Mouse (Mus musculus) neural tube, embryonic 15.5 days (tissue): Measurements from ENCODE around the gene Vmn1r192. TPM values are rescaled to one million over a fixed set of nuclear protein-coding genes. Genes with fewer than 3 reads are reported as not detected.
"Not testable (repeated sequence)": the region's sequence is repeated elsewhere in the genome, so short reads cannot be mapped to it uniquely, and the experiment has no call there.

ENCODE experiments used
- ATAC-seq: fragments of 200-750 bp; cut with Nextera tagmentation; 2 replicates; pipeline ENCODE4 v1.8.0; 2017; ENCODE audit warnings: mild to moderate bottlenecking, moderate TSS enrichment, moderate library complexity; ENCODE audit not compliant: low FRiP score
- H3K27ac ChIP-seq: fragments of 300-500 bp; sonication (generic); replicated peaks from 2 replicates; pipeline ENCODE4 v1.5.1; 2015; ENCODE audit warnings: mild to moderate bottlenecking, inconsistent platforms
- H3K27me3 ChIP-seq: fragments of 300-500 bp; sonication (generic); replicated peaks from 2 replicates; pipeline ENCODE4 v1.6.1; 2015; ENCODE audit warnings: inconsistent platforms
- H3K36me3 ChIP-seq: fragments of 300-500 bp; sonication (generic); 2 replicates; pipeline ENCODE4 v1.6.1; 2015; ENCODE audit warnings: inconsistent platforms
- H3K4me1 ChIP-seq: fragments of 300-500 bp; sonication (generic); 2 replicates; pipeline ENCODE4 v1.6.1; 2015; ENCODE audit warnings: inconsistent platforms
- H3K4me2 ChIP-seq: fragments of 300-500 bp; sonication (generic); 2 replicates; pipeline ENCODE4 v1.6.1; 2015; ENCODE audit warnings: inconsistent platforms, mild to moderate bottlenecking, moderate library complexity
- H3K4me3 ChIP-seq: fragments of 300-500 bp; sonication (generic); replicated peaks from 2 replicates; pipeline ENCODE4 v1.5.1; 2015; ENCODE audit warnings: mild to moderate bottlenecking, inconsistent platforms
- H3K9ac ChIP-seq: fragments of 300-500 bp; sonication (generic); replicated peaks from 2 replicates; pipeline ENCODE4 v1.6.1; 2015; ENCODE audit warnings: mild to moderate bottlenecking, inconsistent platforms
- H3K9me3 ChIP-seq: fragments of 300-500 bp; sonication (generic); replicated peaks from 2 replicates; pipeline ENCODE4 v1.6.1; 2016; ENCODE audit warnings: inconsistent platforms
- WGBS: fragments of 180-500 bp; shearing (Covaris S2); methylation state at CpG from one replicate; pipeline ENCODE4 v1.1.7; 2015; ENCODE audit warnings: mixed read lengths; 5-methylcytosine and 5-hydroxymethylcytosine counted together
- microRNA-seq: library from miRNA; unstranded; fragments of <30 nt; microRNA quantifications from one replicate; pipeline ENCODE4, GENCODE M21; 2017
- polyA plus RNA-seq: library from polyadenylated mRNA; unstranded; fragments of >200 nt; fragmentation: Nextera tagmentation; extraction: Ambion mirVana; gene quantifications from 2 replicates; pipeline ENCODE4 v1.2.1, GENCODE M21; 2015

The Vmn1r192 gene
- polyA plus RNA-seq, result not detected in 2 replicates

DNA sequence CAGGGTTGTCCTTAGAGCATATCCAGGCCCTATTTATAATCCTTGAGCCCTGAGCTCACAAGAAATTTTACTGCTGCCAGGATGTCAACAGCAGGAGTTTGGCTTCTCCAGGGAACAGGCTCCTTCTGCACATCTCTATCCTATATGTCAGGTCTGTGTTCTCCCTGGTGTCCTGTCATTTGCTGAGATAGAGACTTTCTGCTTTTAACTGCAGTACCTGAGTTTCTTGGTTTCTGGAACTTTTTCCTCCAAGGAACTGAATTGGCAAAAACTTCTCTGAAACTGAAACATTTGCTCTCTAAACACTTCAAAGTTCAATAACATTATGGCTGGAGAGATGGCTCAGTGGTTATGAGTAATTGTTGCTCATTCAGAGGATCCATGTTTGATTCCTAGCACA is at the start of gene Vmn1r192:
Gene Vmn1r192 (minus strand): TSS at position 101 of the 400 bp plus-strand sequence.
- Histone ChIP-seq H3K4me3 (no peak within 1 kb of the TSS), H3K4me1 (no peaks in the 10 kb centered on the region), H3K36me3 (no peaks in the 10 kb centered on the region), H3K9me3 (no peaks in the 10 kb centered on the region), H3K27me3 (no peaks in the 10 kb centered on the region), H3K4me2 (no peak within 1 kb of the TSS), H3K9ac (no peak within 1 kb of the TSS), H3K27ac (no peak within 1 kb of the TSS)
- no peak for ATAC-seq

DNA sequence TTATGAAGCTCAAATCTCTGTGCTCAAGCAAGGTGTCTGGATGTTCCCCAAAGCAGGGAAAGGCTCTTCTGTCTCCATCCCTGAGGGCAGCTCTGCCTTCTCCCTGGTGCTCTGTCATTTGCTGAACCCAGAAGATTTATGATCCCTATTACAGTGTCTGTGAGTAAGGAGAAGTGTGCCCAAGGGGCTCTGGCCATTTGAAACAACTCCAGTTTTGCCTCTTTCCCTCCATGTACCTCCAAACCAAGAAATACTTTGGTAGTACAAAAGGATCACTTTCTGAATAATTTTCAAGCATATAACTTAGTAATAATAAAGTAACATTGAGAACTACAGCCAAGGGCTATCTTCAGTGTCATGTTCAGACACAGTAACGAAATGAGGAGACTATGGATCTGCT is 32.1 kb upstream of the Vmn1r192 start, which contains the start of gene Vmn1r193:
Gene Vmn1r193 (minus strand): TSS at position 101 of the 400 bp plus-strand sequence.
- H3K27ac ChIP-seq, H3K9ac ChIP-seq, H3K4me3 ChIP-seq, H3K4me1 ChIP-seq, H3K27me3 ChIP-seq, ATAC-seq, H3K4me2 ChIP-seq, H3K9me3 ChIP-seq, H3K36me3 ChIP-seq: not testable (repeated sequence)
- 87% methylated on average over 1 of the region's 1 CpGs for WGBS

DNA sequence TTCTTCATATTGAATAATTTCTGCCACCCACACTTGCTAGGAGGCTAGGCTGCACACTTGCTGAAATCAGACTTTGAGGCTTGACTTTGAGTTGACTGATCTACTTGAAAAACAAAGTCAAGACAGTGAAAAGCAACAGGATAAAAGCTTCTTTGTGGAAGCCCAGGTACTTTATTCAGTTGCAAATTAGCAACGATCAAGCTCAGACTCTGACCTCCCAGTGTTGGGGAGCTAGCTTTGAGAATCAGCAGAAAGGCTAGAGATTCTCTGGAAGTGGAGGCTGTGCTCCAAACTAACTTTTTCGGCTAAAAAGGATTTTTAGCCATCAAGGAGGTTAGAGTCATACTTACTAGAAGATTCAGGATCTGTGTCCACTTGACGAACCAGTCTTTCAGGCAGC is 1.8 kb upstream of the Vmn1r192 start:
- H3K9me3 ChIP-seq, ATAC-seq, H3K9ac ChIP-seq, H3K27ac ChIP-seq, H3K27me3 ChIP-seq, H3K4me2 ChIP-seq, H3K36me3 ChIP-seq, H3K4me1 ChIP-seq, H3K4me3 ChIP-seq: not testable (repeated sequence)
- WGBS, result 64% methylated on average over 3 of the region's 3 CpGs

DNA sequence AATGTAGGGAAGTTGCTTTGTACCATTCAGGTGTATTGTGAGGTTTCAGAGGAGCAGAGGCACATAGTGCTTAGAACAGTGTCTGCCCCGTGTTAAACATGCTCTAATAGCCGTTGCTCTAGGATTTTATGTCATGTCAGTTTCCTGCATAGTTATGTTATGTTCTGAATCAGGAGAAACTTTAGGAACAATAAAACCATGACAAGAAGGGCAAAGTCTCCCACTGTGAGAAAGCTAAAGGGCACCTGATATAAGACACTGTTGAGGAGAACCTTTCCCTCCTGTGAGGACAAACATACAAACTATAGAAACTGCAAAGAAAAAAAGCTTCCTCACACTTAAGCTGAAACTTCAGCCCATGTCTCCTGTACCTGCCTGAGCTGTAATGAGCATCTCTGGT is 556 bp downstream of the Vmn1r192 start:
- no peaks in the 10 kb centered on the region for H3K36me3 ChIP-seq
- 82% methylated on average over 2 of the region's 2 CpGs for WGBS
- no peaks in the 10 kb centered on the region for H3K9me3 ChIP-seq
- H3K27me3 ChIP-seq, result no peaks in the 10 kb centered on the region
- H3K4me1 ChIP-seq, result no peaks in the 10 kb centered on the region
- no peak overlapping the region for H3K4me2 ChIP-seq
- H3K4me3 ChIP-seq, result no peak overlapping the region
- no peak for ATAC-seq
- no peak overlapping the region for H3K27ac ChIP-seq
- no peak overlapping the region for H3K9ac ChIP-seq

DNA sequence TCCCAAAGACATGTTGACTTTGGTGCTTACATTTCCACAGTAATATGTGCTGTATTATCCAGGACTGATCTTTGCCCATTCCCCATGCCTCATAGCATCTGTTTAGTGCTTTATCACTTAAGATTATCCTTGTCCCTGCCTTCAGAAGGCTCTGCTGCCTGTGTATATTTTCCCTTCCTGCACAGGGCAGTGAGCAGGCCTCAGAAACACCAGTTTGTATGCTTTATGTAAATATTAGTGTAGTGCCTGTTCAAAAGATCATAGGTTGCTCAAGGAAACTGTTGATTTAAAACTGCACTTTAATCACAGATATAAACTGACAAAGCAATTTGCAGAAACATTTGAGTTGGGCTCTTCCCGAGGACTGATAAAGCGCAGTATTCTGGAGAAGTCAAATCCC is 1.6 kb downstream of the Vmn1r192 start:
- ATAC-seq, result no peak
- Histone ChIP-seq H3K9ac (no peak overlapping the region), H3K27ac (no peak overlapping the region), H3K27me3 (no peaks in the 10 kb centered on the region), H3K4me1 (no peaks in the 10 kb centered on the region), H3K4me2 (no peak overlapping the region), H3K36me3 (no peaks in the 10 kb centered on the region), H3K4me3 (no peak overlapping the region), H3K9me3 (no peaks in the 10 kb centered on the region)
- 96% methylated on average over 2 of the region's 2 CpGs for WGBS

DNA sequence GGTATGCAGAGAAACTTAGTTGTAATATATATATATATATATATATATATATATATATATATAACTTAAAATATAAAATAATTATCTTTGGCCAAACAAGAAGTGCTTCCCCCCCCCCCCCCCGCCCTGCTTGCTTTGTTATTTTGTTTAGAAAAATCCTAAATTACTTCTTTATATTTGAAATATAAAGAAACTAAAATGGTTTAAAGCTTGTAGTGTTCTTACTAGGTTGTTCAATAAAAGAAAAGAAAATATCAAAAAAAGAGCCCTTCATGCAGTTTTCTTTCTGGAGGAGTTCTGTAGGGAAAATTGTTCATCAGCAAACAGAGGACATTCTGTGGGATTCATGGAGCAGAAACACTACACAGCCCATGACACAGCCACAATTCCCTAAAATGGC is 7.1 kb downstream of the Vmn1r192 start, which contains the start of gene Vmn1r191:
Gene Vmn1r191 (minus strand): TSS at position 101 of the 400 bp plus-strand sequence.
- Histone ChIP-seq H3K4me3 (no peak within 1 kb of the TSS), H3K4me2 (no peak within 1 kb of the TSS), H3K27me3 (no peaks in the 10 kb centered on the region), H3K27ac (no peak within 1 kb of the TSS), H3K36me3 (no peaks in the 10 kb centered on the region), H3K9me3 (no peaks in the 10 kb centered on the region), H3K4me1 (no peaks in the 10 kb centered on the region), H3K9ac (no peak within 1 kb of the TSS)
- ATAC-seq, result no peak
- WGBS, result 89% methylated on average over 1 of the region's 1 CpGs

DNA sequence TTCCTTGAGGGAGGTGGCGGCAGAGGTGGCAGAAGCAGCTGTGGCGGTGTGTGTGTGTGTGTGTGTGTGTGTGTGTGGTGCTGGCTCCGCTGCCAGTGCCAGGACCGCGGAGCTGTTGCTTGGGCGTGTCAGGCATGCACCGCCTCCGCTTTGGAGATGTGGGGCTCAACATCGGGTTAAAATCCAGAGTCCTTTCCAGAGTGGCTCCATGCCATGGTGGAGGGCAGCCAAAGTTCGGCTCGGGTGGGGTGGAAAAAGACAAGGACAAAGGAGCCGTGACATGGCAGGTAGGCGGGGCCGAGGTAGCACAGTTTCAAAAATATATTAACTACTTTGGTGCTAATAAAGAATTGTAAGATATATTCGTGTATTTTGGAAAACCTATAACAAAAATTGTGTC is 22.5 kb downstream of the Vmn1r192 start:
- 94% methylated on average over 15 of the region's 15 CpGs for WGBS
- Histone ChIP-seq H3K4me1 (no peaks in the 10 kb centered on the region), H3K27me3 (no peaks in the 10 kb centered on the region), H3K4me2 (no peak overlapping the region), H3K36me3 (no peaks in the 10 kb centered on the region), H3K27ac (no peak overlapping the region), H3K9me3 (peaks cover 5% of the 10 kb centered on the region), H3K4me3 (no peak overlapping the region), H3K9ac (no peak overlapping the region)
- ATAC-seq, result no peak

DNA sequence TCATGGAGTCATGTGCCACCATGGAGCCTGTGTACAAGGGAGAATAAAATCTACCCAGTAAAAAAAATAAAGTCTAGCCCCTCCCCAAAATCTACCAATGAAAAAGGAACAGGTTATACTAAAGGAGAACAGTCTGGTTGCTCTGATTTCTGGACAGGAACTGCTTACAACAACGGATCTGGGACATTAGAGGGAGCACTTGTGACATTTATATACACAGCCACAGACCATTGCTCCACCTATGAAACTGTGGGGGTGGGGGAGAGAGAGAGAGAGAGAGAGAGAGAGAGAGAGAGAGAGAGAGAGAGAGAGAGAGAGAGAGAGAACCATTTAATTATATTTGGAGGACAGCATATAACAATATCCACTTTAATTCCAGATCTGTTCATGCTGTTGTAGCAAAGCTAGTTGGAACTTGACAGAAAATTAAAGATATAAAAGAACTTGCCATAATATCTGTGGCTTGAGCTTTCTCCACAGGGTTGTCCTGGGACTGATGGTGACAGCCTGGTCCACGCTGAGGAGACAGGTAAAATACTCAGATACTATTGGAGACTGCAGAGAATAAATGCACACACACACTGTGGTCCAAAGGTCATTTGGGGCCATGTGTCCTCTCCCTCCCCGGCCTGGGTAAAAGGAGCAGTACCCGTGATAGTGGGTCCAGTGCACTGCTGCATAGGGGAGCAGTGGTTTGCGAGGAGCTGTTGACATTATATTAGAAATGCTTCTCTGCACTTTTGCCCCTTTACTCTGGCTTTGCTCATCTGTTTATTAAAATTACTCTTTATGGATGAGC is 54.2 kb downstream of the Vmn1r192 start:
- H3K4me2 ChIP-seq, H3K9ac ChIP-seq, H3K4me1 ChIP-seq, H3K9me3 ChIP-seq, H3K36me3 ChIP-seq, H3K27me3 ChIP-seq, H3K27ac ChIP-seq, H3K4me3 ChIP-seq: not testable (repeated sequence)
- peak; percentile 31; the same call in 1 of the 2 replicates for ATAC-seq
- WGBS, result 82% methylated on average over 5 of the region's 5 CpGs

Small RNAs within 50 kb of the gene (microRNA-seq; reads per million reads assigned to microRNA genes)
- not detected for gene Gm23282
- not detected for gene Gm25084

Other genes with a start within 250 kb of the Vmn1r192 start
- gene Zfp184, start 246.0 kb downstream of the Vmn1r192 start, polyA plus RNA-seq, result 10.3 and 11.5 TPM in 2 replicates
- 0.11 TPM in 1 of 2 replicates, not detected in the other for gene Pom121l2, start 209.9 kb downstream of the Vmn1r192 start, polyA plus RNA-seq
- gene Prss16, start 181.4 kb downstream of the Vmn1r192 start, polyA plus RNA-seq, result 0.09 and 167 TPM in 2 replicates
- gene Hist1h2ah, start 155.6 kb downstream of the Vmn1r192 start, polyA plus RNA-seq, result 4.5 TPM in 1 of 2 replicates, not detected in the other
- 0.97 and 2.2 TPM in 2 replicates for gene Hist1h2bk, start 155.3 kb downstream of the Vmn1r192 start, polyA plus RNA-seq
- 4.8 and 8.5 TPM in 2 replicates for gene Hist1h4i, start 149.8 kb downstream of the Vmn1r192 start, polyA plus RNA-seq
- gene Hist1h2ag, start 148.2 kb downstream of the Vmn1r192 start, polyA plus RNA-seq, result 3.0 and 13.9 TPM in 2 replicates
- 2.0 and 7.2 TPM in 2 replicates for gene Hist1h2bj, start 147.9 kb downstream of the Vmn1r192 start, polyA plus RNA-seq
- gene Vmn1r188, start 106.7 kb downstream of the Vmn1r192 start, polyA plus RNA-seq, result not detected in 2 replicates
- gene Vmn1r189, start 85.3 kb downstream of the Vmn1r192 start, polyA plus RNA-seq, result not detected in 2 replicates
- gene Vmn1r191, start 7.2 kb downstream of the Vmn1r192 start, polyA plus RNA-seq, result not detected in 2 replicates
- gene Vmn1r193, start 32.0 kb upstream of the Vmn1r192 start, polyA plus RNA-seq, result not detected in 2 replicates
- not detected in 2 replicates for gene Vmn1r194, start 53.1 kb upstream of the Vmn1r192 start, polyA plus RNA-seq
- not detected in 2 replicates for gene Vmn1r195, start 79.4 kb upstream of the Vmn1r192 start, polyA plus RNA-seq
- not detected in 2 replicates for gene Vmn1r196, start 98.8 kb upstream of the Vmn1r192 start, polyA plus RNA-seq
- not detected in 2 replicates for gene Vmn1r197, start 133.4 kb upstream of the Vmn1r192 start, polyA plus RNA-seq
- not detected in 2 replicates for gene Vmn1r198, start 159.2 kb upstream of the Vmn1r192 start, polyA plus RNA-seq
- not detected in 2 replicates for gene Vmn1r199, start 188.7 kb upstream of the Vmn1r192 start, polyA plus RNA-seq
- not detected in 2 replicates for gene Vmn1r200, start 199.2 kb upstream of the Vmn1r192 start, polyA plus RNA-seq